Mouse (Mus musculus) gastrocnemius, adult 2 months (tissue): Measurements from ENCODE around the gene Wdr45b. TPM values are rescaled to one million over a fixed set of nuclear protein-coding genes. Genes with fewer than 3 reads are reported as not detected.
A peak's percentile ranks its signal among the peaks of the same experiment; 100 is the strongest.

Experiments
- DNase-seq: peaks from one replicate; pipeline ENCODE4 v3.0.0; 2022
- H3K27ac ChIP-seq: fragments of 200-600 bp; 2 replicates; pipeline ENCODE4 v1.8.1; 2022; ENCODE audit warnings: mild to moderate bottlenecking
- H3K4me3 ChIP-seq: fragments of 200-600 bp; 2 replicates; pipeline ENCODE4 v1.8.1; 2022; ENCODE audit warnings: mild to moderate bottlenecking, moderate library complexity
- CTCF ChIP-seq: fragments of 200-600 bp; IDR thresholded peaks from 2 replicates; pipeline ENCODE4 v1.8.1; 2022; ENCODE audit warnings: antibody characterized with exemption, mild to moderate bottlenecking, moderate library complexity
- intact Hi-C: fragments of 180-260 bp; cut with DNase I; formaldehyde crosslinking; loops from one replicate; pipeline ENCODE4 v1.15.1; 2025
- long read RNA-seq, 2 experiments: library from polyadenylated mRNA; stranded (forward); transcript quantifications; one replicate each; pipeline ENCODE4 v2.0.0; 2021
- total RNA-seq, 2 experiments: library from RNA; stranded (reverse); gene quantifications; 2 replicates each; pipeline ENCODE4 v1.2.3; 2021

The Wdr45b gene
- total RNA-seq, result 10 to 100 TPM; 21.1 to 21.6 TPM
- long read RNA-seq, experiment 1, transcript Wdr45b-201 (10 exons, 2,321 nt), result major isoform, 31 of 44 reads
- long read RNA-seq, experiment 1, partial matches to known transcripts, result 3 of 44 reads
- long read RNA-seq, experiment 1, other reads (novel, unspliced or antisense), result 10 of 44 reads
- long read RNA-seq, experiment 2, transcript Wdr45b-201 (10 exons, 2,321 nt), result major isoform, 37 of 45 reads
- long read RNA-seq, experiment 2, partial matches to known transcripts, result 0 of 45 reads
- long read RNA-seq, experiment 2, other reads (novel, unspliced or antisense), result 8 of 45 reads

- no peak for TF ChIP-seq CTCF
- Histone ChIP-seq H3K27ac (peak within 1 kb of the TSS; percentile 97), H3K4me3 (peak within 1 kb of the TSS; percentile 92)
- intact Hi-C loops, result loop anchor here (5.0 kb wide), 2 partner anchors 97 to 117 kb away; partner anchors contain the start of genes Foxk2 and Narf
- peak; percentile 98 for DNase-seq
Observed at GRCm38 (mm10) chr11:121354091-121354707, at the start of gene Wdr45b. Gene Wdr45b, minus strand, starts transcription at chr11:121354445.

GRCm38 (mm10) chr11:121392405-121392804 is 38.2 kb upstream of the Wdr45b start:
- Histone ChIP-seq H3K4me3 (no peak overlapping the region), H3K27ac (no peak overlapping the region)
- TF ChIP-seq CTCF, result no peak
- intact Hi-C loops, result no loop called here
- no peak for DNase-seq

GRCm38 (mm10) chr11:121390793-121391192 is 36.5 kb upstream of the Wdr45b start:
- TF ChIP-seq CTCF, result no peak
- Histone ChIP-seq H3K27ac (no peak overlapping the region), H3K4me3 (no peak overlapping the region)
- intact Hi-C loops, result no loop called here
- DNase-seq, result no peak

GRCm38 (mm10) chr11:121388554-121388945 is 34.3 kb upstream of the Wdr45b start:
- intact Hi-C loops, result loop anchor here (5.0 kb wide), 1 partner anchor 64 kb away; the partner anchor contains the start of gene Tbcd
- DNase-seq, result no peak
- no peak for TF ChIP-seq CTCF
- peak overlapping the region; percentile 46 for H3K27ac ChIP-seq
- peak overlapping the region; percentile 95 for H3K4me3 ChIP-seq

DNA sequence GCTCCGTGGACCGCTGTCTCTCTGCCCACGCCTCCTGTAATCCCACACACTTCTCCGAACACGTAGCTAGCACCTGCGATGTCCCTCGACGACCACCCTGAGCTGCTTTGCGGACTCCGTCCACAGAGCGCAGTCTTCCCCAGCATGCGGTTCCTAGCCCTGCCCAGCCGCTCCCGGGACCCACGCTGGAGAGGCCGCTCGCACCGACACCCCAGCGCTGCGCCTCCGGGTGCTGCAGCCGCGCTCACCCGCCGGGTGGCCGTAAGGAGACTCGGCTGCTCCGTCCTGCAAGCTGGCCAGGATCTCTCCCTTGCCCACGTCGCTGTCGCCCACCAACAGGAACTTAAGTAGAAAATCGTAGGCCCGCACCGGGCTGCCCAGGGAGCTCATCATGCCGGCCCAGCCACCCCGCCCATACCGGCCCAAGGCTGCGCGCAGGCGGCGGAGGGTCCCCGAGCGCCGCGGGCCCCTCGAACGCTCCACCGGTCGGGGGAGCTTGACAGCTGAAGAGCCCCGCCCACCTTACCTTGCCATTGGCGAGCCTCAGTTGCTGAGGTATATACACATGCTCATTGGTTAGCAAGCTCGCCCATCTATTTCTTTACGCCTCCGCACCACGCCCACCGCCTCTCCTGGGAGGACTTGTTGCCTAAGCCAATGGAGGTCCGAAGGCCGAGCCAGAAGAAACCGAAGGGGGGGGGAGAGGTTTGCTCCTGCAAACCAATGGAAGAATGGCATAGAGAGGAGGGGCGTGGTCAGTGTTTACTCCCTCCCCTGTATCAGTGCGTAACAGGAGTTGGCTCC is 33.7 kb upstream of the Wdr45b start, which contains the start of gene Rab40b:
Gene Rab40b, minus strand, starts transcription at position 502 of the 804 bp plus-strand sequence.
- intact Hi-C loops, result loop anchor here (5.0 kb wide), 1 partner anchor 64 kb away; the partner anchor contains the start of gene Tbcd
- Histone ChIP-seq H3K4me3 (peak within 1 kb of the TSS; percentile 95), H3K27ac (peak within 1 kb of the TSS; percentile 83)
- peak; percentile 12; the same call in 1 of the 2 replicates for TF ChIP-seq CTCF
- DNase-seq, result peak; percentile 95

DNA sequence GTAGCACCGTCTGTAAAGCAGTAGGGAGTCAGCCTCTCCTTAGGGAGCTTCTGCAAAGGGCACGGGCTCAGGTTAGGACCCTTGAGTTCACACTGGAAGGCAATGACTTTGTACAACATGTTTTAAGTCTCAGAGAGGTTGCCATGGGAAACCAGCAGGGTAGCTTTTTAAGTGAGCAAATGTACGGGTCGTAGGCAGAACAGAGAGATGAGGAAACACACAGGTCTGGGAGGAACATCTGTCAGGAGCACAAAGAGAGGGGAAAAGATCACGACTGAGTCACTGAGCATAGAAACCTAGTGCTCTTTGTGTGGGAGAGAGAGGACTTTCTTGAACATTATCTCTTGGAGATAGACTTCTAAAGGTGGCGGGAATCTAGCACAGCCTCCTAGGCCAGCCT is 26.0 kb upstream of the Wdr45b start:
- Histone ChIP-seq H3K27ac (no peak overlapping the region), H3K4me3 (no peak overlapping the region)
- no peak for DNase-seq
- TF ChIP-seq CTCF, result no peak
- intact Hi-C loops, result no loop called here

GRCm38 (mm10) chr11:121378644-121379043 is 24.4 kb upstream of the Wdr45b start:
- intact Hi-C loops, result no loop called here
- no peak overlapping the region for H3K27ac ChIP-seq
- no peak for TF ChIP-seq CTCF
- DNase-seq, result no peak
- H3K4me3 ChIP-seq, result no peak overlapping the region

- TF ChIP-seq CTCF, result no peak
- intact Hi-C loops, result loop anchor here (5.0 kb wide), 1 partner anchor 44 kb away; no protein-coding TSS in a partner anchor
- H3K4me3 ChIP-seq, result no peak overlapping the region
- no peak for DNase-seq
- H3K27ac ChIP-seq, result no peak overlapping the region
Observed at GRCm38 (mm10) chr11:121373305-121373704, 19.1 kb upstream of the Wdr45b start.

GRCm38 (mm10) chr11:121370337-121370994 is 16.2 kb upstream of the Wdr45b start:
- DNase-seq, result no peak
- intact Hi-C loops, result loop anchor here (5.0 kb wide), 1 partner anchor 47 kb away; no protein-coding TSS in a partner anchor
- H3K4me3 ChIP-seq, result no peak overlapping the region
- H3K27ac ChIP-seq, result no peak overlapping the region
- TF ChIP-seq CTCF, result no peak

DNA sequence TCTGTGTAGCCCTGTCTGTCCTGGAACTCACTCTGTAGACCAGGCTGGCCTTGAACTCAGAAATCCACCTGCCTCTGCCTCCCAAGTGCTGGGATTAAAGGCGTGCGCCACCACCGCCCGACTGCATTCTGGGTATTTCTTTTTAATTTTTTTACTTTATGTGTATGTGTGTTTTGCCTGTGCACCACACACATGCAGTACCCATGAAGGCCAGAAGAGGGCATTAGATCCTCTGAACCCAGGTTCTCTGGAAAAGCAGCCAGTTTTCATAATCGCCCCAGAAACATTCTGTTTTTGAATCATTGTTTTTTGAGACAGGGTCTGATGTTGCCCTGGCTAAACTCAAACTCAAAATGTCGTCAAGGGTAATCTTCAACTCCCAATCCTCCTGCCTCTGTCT is 15.4 kb upstream of the Wdr45b start:
- peak; percentile 22 for DNase-seq
- H3K4me3 ChIP-seq, result no peak overlapping the region
- intact Hi-C loops, result loop anchor here (5.0 kb wide), 1 partner anchor 48 kb away; no protein-coding TSS in a partner anchor
- TF ChIP-seq CTCF, result peak; percentile 70
- H3K27ac ChIP-seq, result no peak overlapping the region

GRCm38 (mm10) chr11:121368731-121369130 is 14.5 kb upstream of the Wdr45b start:
- DNase-seq, result no peak
- H3K4me3 ChIP-seq, result no peak overlapping the region
- no peak for TF ChIP-seq CTCF
- intact Hi-C loops, result no loop called here
- H3K27ac ChIP-seq, result no peak overlapping the region

DNA sequence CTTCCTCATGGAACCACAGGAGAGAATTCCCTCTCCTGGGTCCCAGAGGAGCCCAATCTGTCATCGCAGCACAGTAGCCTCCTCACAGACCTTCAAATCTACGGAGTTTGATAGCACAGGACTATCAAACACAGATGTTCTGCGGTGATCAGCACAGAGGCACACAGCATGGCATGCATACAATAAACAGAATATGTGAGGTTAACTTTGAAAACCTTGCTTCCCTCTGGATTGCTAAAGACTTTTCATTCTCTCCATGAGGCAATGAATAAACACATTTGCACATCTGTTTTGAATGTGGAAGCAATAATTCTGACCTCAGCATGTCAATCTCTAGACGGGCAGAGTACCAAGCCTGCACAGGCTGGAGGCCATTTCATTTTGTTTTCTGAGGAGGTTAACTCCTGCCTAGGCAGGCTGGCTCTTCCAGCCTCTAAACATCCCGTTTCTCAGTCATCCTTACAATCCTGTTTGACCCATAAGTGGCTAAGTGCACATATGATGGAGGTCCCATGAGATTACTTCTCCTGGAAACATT is 13.0 kb upstream of the Wdr45b start:
- H3K27ac ChIP-seq, result no peak overlapping the region
- no peak for DNase-seq
- TF ChIP-seq CTCF, result no peak
- no peak overlapping the region for H3K4me3 ChIP-seq
- intact Hi-C loops, result no loop called here
